Mouse (Mus musculus) limb, embryonic 14.5 days (tissue): ENCODE results near the gene 1700001C19Rik. TPM values are rescaled to one million over a fixed set of nuclear protein-coding genes. Genes with fewer than 3 reads are reported as not detected.

ENCODE experiments used
- ATAC-seq: fragments of 200-750 bp; cut with Nextera tagmentation; 2 replicates; pipeline ENCODE4 v1.8.0; 2017; ENCODE audit warnings: low read depth, moderate number of reproducible peaks, moderate TSS enrichment; ENCODE audit not compliant: low FRiP score
- DNase-seq: peaks from one replicate; pipeline ENCODE4 v3.0.0-alpha.2; 2015; ENCODE audit warnings: low spot score
- H3K27ac ChIP-seq: fragments of 300-500 bp; sonication (generic); replicated peaks from 2 replicates; pipeline ENCODE4 v1.5.1; 2014; ENCODE audit warnings: low read depth, mild to moderate bottlenecking, low read length, moderate library complexity, mixed read lengths
- H3K27me3 ChIP-seq: fragments of 300-500 bp; sonication (generic); 2 replicates; pipeline ENCODE4 v1.6.1; 2014; ENCODE audit warnings: low read length, mixed read lengths; ENCODE audit not compliant: control insufficient read depth, insufficient read depth
- H3K36me3 ChIP-seq: fragments of 300-500 bp; sonication (generic); 2 replicates; pipeline ENCODE4 v1.6.1; 2014; ENCODE audit warnings: mild to moderate bottlenecking, low read length, moderate library complexity, mixed read lengths; ENCODE audit not compliant: control insufficient read depth, insufficient read depth
- H3K4me1 ChIP-seq: fragments of 300-500 bp; sonication (generic); 2 replicates; pipeline ENCODE4 v1.6.1; 2014; ENCODE audit warnings: antibody characterized with exemption, low read length, mixed read lengths; ENCODE audit not compliant: control insufficient read depth, insufficient read depth
- H3K4me2 ChIP-seq: fragments of 300-500 bp; sonication (generic); replicated peaks from 2 replicates; pipeline ENCODE4 v1.6.1; 2014; ENCODE audit warnings: low read depth, mild to moderate bottlenecking, low read length, moderate library complexity; ENCODE audit not compliant: severe bottlenecking
- H3K4me3 ChIP-seq: fragments of 300-500 bp; sonication (generic); replicated peaks from 2 replicates; pipeline ENCODE4 v1.5.1; 2014; ENCODE audit warnings: low read length
- H3K9ac ChIP-seq: fragments of 300-500 bp; sonication (generic); 2 replicates; pipeline ENCODE4 v1.6.1; 2014; ENCODE audit warnings: mild to moderate bottlenecking, low read depth, low read length, moderate library complexity; ENCODE audit not compliant: severe bottlenecking
- H3K9me3 ChIP-seq: fragments of 300-500 bp; sonication (generic); 2 replicates; pipeline ENCODE4 v1.6.1; 2016; ENCODE audit warnings: low read length; ENCODE audit not compliant: control insufficient read depth
- POLR2A ChIP-seq: fragments of 200-500 bp; IDR thresholded peaks from 2 replicates; pipeline ENCODE4 v1.8.0; 2012; ENCODE audit warnings: inconsistent platforms, mild to moderate bottlenecking, moderate library complexity, borderline replicate concordance; ENCODE audit not compliant: insufficient read depth, insufficient read length; ENCODE audit errors: extremely low read depth
- WGBS: fragments of 180-500 bp; shearing (Covaris S2); extraction: QIAGEN DNeasy Blood & Tissue Kit; methylation state at CpG from one replicate; pipeline ENCODE4 v1.1.7; 2014; 5-methylcytosine and 5-hydroxymethylcytosine counted together
- polyA plus RNA-seq, 2 experiments: library from polyadenylated mRNA; depleted of rRNA in 1 of 2; stranded (reverse) in 1 of 2; unstranded in 1 of 2; fragments of >200 nt; fragmentation: Nextera tagmentation in 1 of 2; extraction: Ambion mirVana in 1 of 2; gene quantifications; 2 replicates each; pipeline versions ENCODE4 v1.2.1 to v1.2.3; 2012 to 2014

1700001C19Rik gene
- polyA plus RNA-seq, 2 experiments, result 0.25 to 0.50 TPM

- Histone ChIP-seq H3K27ac (no peak overlapping the region), H3K9ac (no peak overlapping the region), H3K4me1 (no peaks in the 10 kb centered on the region), H3K9me3 (no peaks in the 10 kb centered on the region), H3K27me3 (no peaks in the 10 kb centered on the region), H3K36me3 (no peaks in the 10 kb centered on the region), H3K4me3 (no peak overlapping the region), H3K4me2 (no peak overlapping the region)
- DNase-seq, result no peak
- ATAC-seq, result no peak
- no peak for TF ChIP-seq POLR2A
- WGBS, result 73% methylated on average over 13 of the region's 13 CpGs
Observed at GRCm38 (mm10) chr17:47458310-47458709, 21.1 kb upstream of the 1700001C19Rik start.

- Histone ChIP-seq H3K4me1 (0 out of 2 replicates have a peak, but pooled peaks cover 9% of the 10 kb centered on the region), H3K27me3 (no peaks in the 10 kb centered on the region), H3K9ac (no peak overlapping the region), H3K9me3 (no peaks in the 10 kb centered on the region), H3K4me2 (no peak overlapping the region), H3K4me3 (no peak overlapping the region), H3K36me3 (no peaks in the 10 kb centered on the region), H3K27ac (no peak overlapping the region)
- ATAC-seq, result no peak
- DNase-seq, result no peak
- 67% methylated on average over 8 of the region's 8 CpGs for WGBS
- no peak for TF ChIP-seq POLR2A
Observed at GRCm38 (mm10) chr17:47454675-47455074, 17.5 kb upstream of the 1700001C19Rik start.

GRCm38 (mm10) chr17:47452886-47453285, 15.7 kb upstream of the 1700001C19Rik start:
- Histone ChIP-seq H3K36me3 (no peaks in the 10 kb centered on the region), H3K4me3 (no peak overlapping the region), H3K4me1 (peaks cover 19% of the 10 kb centered on the region), H3K9ac (no peak overlapping the region), H3K4me2 (no peak overlapping the region), H3K9me3 (no peaks in the 10 kb centered on the region), H3K27me3 (no peaks in the 10 kb centered on the region), H3K27ac (no peak overlapping the region)
- no peak for TF ChIP-seq POLR2A
- 48% methylated on average over 7 of the region's 7 CpGs for WGBS
- ATAC-seq, result no peak
- DNase-seq, result no peak

GRCm38 (mm10) chr17:47450880-47451565, 13.8 kb upstream of the 1700001C19Rik start:
- no peak for TF ChIP-seq POLR2A
- Histone ChIP-seq H3K27ac (no peak overlapping the region), H3K36me3 (no peaks in the 10 kb centered on the region), H3K4me3 (no peak overlapping the region), H3K4me2 (no peak overlapping the region), H3K9me3 (no peaks in the 10 kb centered on the region), H3K4me1 (peaks cover 19% of the 10 kb centered on the region), H3K27me3 (no peaks in the 10 kb centered on the region), H3K9ac (no peak overlapping the region)
- ATAC-seq, result no peak
- 63% methylated on average over 12 of the region's 12 CpGs for WGBS
- no peak for DNase-seq

GRCm38 (mm10) chr17:47450239-47450638, 13.1 kb upstream of the 1700001C19Rik start:
- TF ChIP-seq POLR2A, result no peak
- no peak overlapping the region for H3K4me3 ChIP-seq
- H3K9ac ChIP-seq, result no peak overlapping the region
- DNase-seq (peak; percentile 40), ATAC-seq (peak; percentile 38; the same call in 1 of the 2 replicates)
- no peak overlapping the region for H3K27ac ChIP-seq
- 23% methylated on average over 7 of the region's 7 CpGs for WGBS
- H3K9me3 ChIP-seq, result no peaks in the 10 kb centered on the region
- no peaks in the 10 kb centered on the region for H3K36me3 ChIP-seq
- no peak overlapping the region for H3K4me2 ChIP-seq
- no peaks in the 10 kb centered on the region for H3K27me3 ChIP-seq
- H3K4me1 ChIP-seq, result peaks cover 19% of the 10 kb centered on the region

- no peak for DNase-seq
- Histone ChIP-seq H3K4me1 (peaks cover 19% of the 10 kb centered on the region), H3K9me3 (no peaks in the 10 kb centered on the region), H3K4me2 (no peak overlapping the region), H3K27ac (no peak overlapping the region), H3K36me3 (no peaks in the 10 kb centered on the region), H3K27me3 (no peaks in the 10 kb centered on the region), H3K9ac (no peak overlapping the region), H3K4me3 (no peak overlapping the region)
- WGBS, result 59% methylated on average over 5 of the region's 5 CpGs
- TF ChIP-seq POLR2A, result no peak
- ATAC-seq, result no peak
Observed at GRCm38 (mm10) chr17:47449432-47449831, 12.3 kb upstream of the 1700001C19Rik start.
